Mouse (Mus musculus) gastrocnemius, adult 2 months (tissue): Measurements from ENCODE around the gene Ccdc90b. TPM values are rescaled to one million over a fixed set of nuclear protein-coding genes. Genes with fewer than 3 reads are reported as not detected.

ENCODE experiments used
- DNase-seq: peaks from one replicate; pipeline ENCODE4 v3.0.0; 2022
- H3K27ac ChIP-seq: fragments of 200-600 bp; 2 replicates; pipeline ENCODE4 v1.8.1; 2022; ENCODE audit warnings: mild to moderate bottlenecking
- H3K4me3 ChIP-seq: fragments of 200-600 bp; 2 replicates; pipeline ENCODE4 v1.8.1; 2022; ENCODE audit warnings: mild to moderate bottlenecking, moderate library complexity
- CTCF ChIP-seq: fragments of 200-600 bp; IDR thresholded peaks from 2 replicates; pipeline ENCODE4 v1.8.1; 2022; ENCODE audit warnings: antibody characterized with exemption, mild to moderate bottlenecking, moderate library complexity
- intact Hi-C: fragments of 180-260 bp; cut with DNase I; formaldehyde crosslinking; loops from one replicate; pipeline ENCODE4 v1.15.1; 2025
- long read RNA-seq, 2 experiments: library from polyadenylated mRNA; stranded (forward); transcript quantifications; one replicate each; pipeline ENCODE4 v2.0.0; 2021
- total RNA-seq, 2 experiments: library from RNA; stranded (reverse); gene quantifications; 2 replicates each; pipeline ENCODE4 v1.2.3; 2021

The Ccdc90b gene
- total RNA-seq: 10 to 100 TPM; 17.2 to 23.9 TPM
- long read RNA-seq, experiment 1, transcript Ccdc90b-201 (9 exons, 1,596 nt): major isoform, 30 of 33 reads
- long read RNA-seq, experiment 1, partial matches to known transcripts: 0 of 33 reads
- long read RNA-seq, experiment 1, other reads (novel, unspliced or antisense): 0 of 33 reads
- long read RNA-seq, experiment 2, transcript Ccdc90b-201 (9 exons, 1,596 nt): major isoform, 25 of 27 reads
- long read RNA-seq, experiment 2, partial matches to known transcripts: 0 of 27 reads
- long read RNA-seq, experiment 2, other reads (novel, unspliced or antisense): 1 of 27 reads

GRCm38 (mm10) chr7:92560986-92561876, at the start of gene Ccdc90b:
Gene Ccdc90b (plus strand): TSS chr7:92561149.
- intact Hi-C loops: loop anchor here (5.0 to 10.0 kb wide), 3 partner anchors 74 to 311 kb away; partner anchors contain the start of genes Ankrd42, Ddias, Prcp and Rab30
- peak within 1 kb of the TSS; percentile 83 for H3K4me3 ChIP-seq
- peak within 1 kb of the TSS; percentile 98 for H3K27ac ChIP-seq
- TF ChIP-seq CTCF: peak; percentile 55
- DNase-seq: peak; percentile 90

GRCm38 (mm10) chr7:92520397-92520796, 40.6 kb upstream of the Ccdc90b start:
- H3K4me3 ChIP-seq: no peak overlapping the region
- DNase-seq: no peak
- no peak overlapping the region for H3K27ac ChIP-seq
- intact Hi-C loops: no loop called here
- no peak for TF ChIP-seq CTCF

GRCm38 (mm10) chr7:92520820-92521219, 40.1 kb upstream of the Ccdc90b start:
- peak; percentile 51 for TF ChIP-seq CTCF
- DNase-seq: peak; percentile 21
- no peak overlapping the region for H3K4me3 ChIP-seq
- intact Hi-C loops: no loop called here
- no peak overlapping the region for H3K27ac ChIP-seq

- no peak for TF ChIP-seq CTCF
- intact Hi-C loops: no loop called here
- Histone ChIP-seq H3K27ac (no peak overlapping the region), H3K4me3 (no peak overlapping the region)
- DNase-seq: no peak
These were observed 31.7 kb upstream of the Ccdc90b start for GRCm38 (mm10) chr7:92529245-92529644.

GRCm38 (mm10) chr7:92532351-92533036, 28.5 kb upstream of the Ccdc90b start:
- no peak for DNase-seq
- TF ChIP-seq CTCF: no peak
- no peak overlapping the region for H3K27ac ChIP-seq
- no peak overlapping the region for H3K4me3 ChIP-seq
- intact Hi-C loops: no loop called here

- intact Hi-C loops: no loop called here
- no peak overlapping the region for H3K27ac ChIP-seq
- DNase-seq: no peak
- H3K4me3 ChIP-seq: no peak overlapping the region
- no peak for TF ChIP-seq CTCF
These were observed 14.2 kb upstream of the Ccdc90b start for GRCm38 (mm10) chr7:92546763-92547162.

- DNase-seq: no peak
- TF ChIP-seq CTCF: no peak
- intact Hi-C loops: no loop called here
- no peak overlapping the region for H3K27ac ChIP-seq
- no peak overlapping the region for H3K4me3 ChIP-seq
These were observed 10.5 kb upstream of the Ccdc90b start for GRCm38 (mm10) chr7:92550248-92550989.

GRCm38 (mm10) chr7:92550990-92551392, 10.0 kb upstream of the Ccdc90b start:
- no peak overlapping the region for H3K27ac ChIP-seq
- intact Hi-C loops: no loop called here
- no peak overlapping the region for H3K4me3 ChIP-seq
- no peak for DNase-seq
- TF ChIP-seq CTCF: peak; percentile 71

GRCm38 (mm10) chr7:92558744-92559143, 2.2 kb upstream of the Ccdc90b start:
- intact Hi-C loops: no loop called here
- no peak overlapping the region for H3K4me3 ChIP-seq
- TF ChIP-seq CTCF: no peak
- no peak overlapping the region for H3K27ac ChIP-seq
- DNase-seq: no peak

- Histone ChIP-seq H3K4me3 (no peak overlapping the region), H3K27ac (no peak overlapping the region)
- TF ChIP-seq CTCF: no peak
- intact Hi-C loops: loop anchor here (10.0 kb wide), 1 partner anchor 68 kb away; the partner anchor contains the start of gene Ankrd42
- DNase-seq: no peak
These were observed 5.8 kb downstream of the Ccdc90b start for GRCm38 (mm10) chr7:92566775-92567174.

GRCm38 (mm10) chr7:92580491-92581207, 19.7 kb downstream of the Ccdc90b start:
- Histone ChIP-seq H3K4me3 (no peak overlapping the region), H3K27ac (no peak overlapping the region)
- TF ChIP-seq CTCF: no peak
- intact Hi-C loops: no loop called here
- no peak for DNase-seq
